11 mouse cellular contexts compared by ENCODE assay signal in the genomic region with DNA sequence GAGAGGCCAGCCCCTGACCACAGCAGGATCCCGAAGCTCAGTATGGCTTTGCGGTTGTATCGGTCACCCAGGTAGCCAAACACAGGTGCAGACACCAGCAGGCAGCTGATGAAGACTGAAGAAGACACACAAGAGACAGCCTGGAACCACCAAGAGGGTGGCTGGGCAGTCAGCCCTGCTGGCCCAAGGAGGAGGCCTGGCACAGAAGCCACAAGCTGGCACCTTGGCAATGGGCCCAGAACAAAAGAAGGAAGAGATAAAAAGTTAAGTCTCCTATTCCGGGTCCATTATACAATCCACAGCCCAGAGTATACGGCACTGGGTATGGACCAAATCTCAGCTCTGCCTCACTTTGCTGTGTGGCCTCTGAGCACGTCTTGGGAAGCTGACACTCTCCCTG. TPM values are rescaled to one million over a fixed set of nuclear protein-coding genes. Genes with fewer than 3 reads are reported as not detected.
A peak's percentile ranks its signal among the peaks of the same experiment; 100 is the strongest.
DNase-seq lines count a peak whose midpoint lies in the region; ATAC-seq lines count a peak whose summit lies in the region.
"Had no signal": no experiment of that assay in that cellular context is flagged by ENCODE, and none has a peak within 500 bp of the region (broad histone marks: within the 10 kb centered on the region; RNA-seq: fewer than 3 reads in every experiment).

No protein-coding gene starts in this region.

- H3K27ac ChIP-seq in forebrain, embryonic 10.5 days = no peak overlapping the region
- H3K27ac ChIP-seq: embryonic facial prominence, embryonic 13.5 days; heart, embryonic 13.5 days had no signal

- peak; percentile 56 for ATAC-seq in megakaryocyte progenitor cell, adult 5-6 weeks (replicated peaks; ENCODE audit: poor library complexity)

- H3K4me3 ChIP-seq in forebrain, embryonic 10.5 days = no peak overlapping the region
- H3K4me3 ChIP-seq: embryonic facial prominence, embryonic 13.5 days; heart, embryonic 13.5 days; megakaryocyte, embryonic 14.5 days had no signal

- 89% methylated on average over 6 of the region's 6 CpGs for whole genome bisulfite sequencing in forebrain, embryonic 10.5 days

- H3K27me3 ChIP-seq in forebrain, embryonic 10.5 days (ENCODE audit: poor library complexity, severe bottlenecking) = no peaks in the 10 kb centered on the region
- H3K27me3 ChIP-seq: embryonic facial prominence, embryonic 13.5 days; heart, embryonic 13.5 days had no signal

- DNase-seq in adrenal gland, adult 18-20 months (ENCODE audit: low spot score in 2 of 2) = peak; percentile 22 to 29
- no peak for DNase-seq in adrenal gland, postnatal 4 days (ENCODE audit: low spot score in 2 of 2)
- DNase-seq in lung, postnatal 36 days = peak; percentile 32
- no peak for DNase-seq in lung, postnatal 14 days
- peak; percentile 88 to 89 for DNase-seq in cerebellum, postnatal 10 days
- DNase-seq in yolk sac, embryonic 10.5 days (ENCODE audit: low spot score) = no peak
- DNase-seq in forebrain, embryonic 10.5 days (ENCODE audit: extremely low spot score, low spot score) = no peak

- H3K36me3 ChIP-seq in forebrain, embryonic 10.5 days (replicated peaks) = no peaks in the 10 kb centered on the region
- H3K36me3 ChIP-seq: embryonic facial prominence, embryonic 13.5 days; heart, embryonic 13.5 days had no signal

- H3K4me1 ChIP-seq in forebrain, embryonic 10.5 days = 0 out of 2 replicates have a peak, but pooled peaks cover 6% of the 10 kb centered on the region
- H3K4me1 ChIP-seq: embryonic facial prominence, embryonic 13.5 days had no signal

- 0 out of 2 replicates have a peak, but pooled peaks cover 3% of the 10 kb centered on the region for H3K9me3 ChIP-seq in forebrain, embryonic 10.5 days
- H3K9me3 ChIP-seq: embryonic facial prominence, embryonic 13.5 days had no signal

RNA-seq across cellular contexts. Expression of gene Spns3, which starts 9.9 kb away (rescaled TPM):
- under 1 TPM in 1 of 2 experiments, not detected in 1; 0.22 TPM for total RNA-seq in adrenal gland, adult 18-20 months (2021)
- under 1 TPM; 0.45 to 0.50 TPM for total RNA-seq in adrenal gland, postnatal 4 days (2021)
- 19.4 and 20.5 TPM in 2 replicates for total RNA-seq in megakaryocyte progenitor cell, adult 5-6 weeks (2015)
- 20.2 and 27.3 TPM in 2 replicates for total RNA-seq in megakaryocyte progenitor cell, adult 5-6 weeks (2017)
- 0.20 TPM in 1 of 2 replicates, not detected in the other for polyA plus RNA-seq in forebrain, embryonic 10.5 days (2016; fragmentation: Nextera tagmentation; extraction: Ambion mirVana)

RNA-seq across cellular contexts. Expression of gene Spns2, which starts 50.7 kb away (rescaled TPM):
- total RNA-seq in adrenal gland, adult 18-20 months (2021) = 1 to 10 TPM; 2.7 to 3.7 TPM
- 1 to 10 TPM; 8.9 to 9.6 TPM for total RNA-seq in adrenal gland, postnatal 4 days (2021)
- total RNA-seq in megakaryocyte progenitor cell, adult 5-6 weeks (2015) = 18.0 and 25.8 TPM in 2 replicates
- 8.8 and 13.0 TPM in 2 replicates for total RNA-seq in megakaryocyte progenitor cell, adult 5-6 weeks (2017)
- polyA plus RNA-seq in forebrain, embryonic 10.5 days (2016; fragmentation: Nextera tagmentation; extraction: Ambion mirVana) = 2.0 and 3.0 TPM in 2 replicates

Comparison
In these comparisons a context has a peak if more than half of its experiments do, and no peak if none do; other contexts are left out.
1. DNase-seq: peak in adrenal gland, adult 18-20 months (2 of 2), lung, postnatal 36 days (single experiment) and cerebellum, postnatal 10 days (2 of 2); none in adrenal gland, postnatal 4 days (0 of 2), lung, postnatal 14 days (single experiment), yolk sac, embryonic 10.5 days (single experiment) and forebrain, embryonic 10.5 days (single experiment).
2. RNA of gene Spns3, which starts 9.9 kb away (total RNA-seq): 19.4 to 27.3 TPM in megakaryocyte progenitor cell, adult 5-6 weeks; 0.45 to 0.50 TPM in adrenal gland, postnatal 4 days and 0.22 TPM in adrenal gland, adult 18-20 months; every median in the first group is over 10 times any median in the second.